Mouse (Mus musculus) left cerebral cortex, adult 2 months (tissue): ENCODE data around the gene Nus1. TPM values are rescaled to one million over a fixed set of nuclear protein-coding genes. Genes with fewer than 3 reads are reported as not detected.

ENCODE experiments used
- DNase-seq, 2 experiments: peaks; one replicate each; pipeline ENCODE4 v3.0.0; 2021 to 2022; ENCODE audit warnings: low spot score in 2 of 2, mixed read lengths in 1 of 2; ENCODE audit errors: extremely low spot score in 1 of 2
- H3K27ac ChIP-seq: fragments of 200-600 bp; 2 replicates; pipeline ENCODE4 v1.8.1; 2022
- H3K4me3 ChIP-seq: fragments of 200-600 bp; 2 replicates; pipeline ENCODE4 v1.8.1; 2022
- CTCF ChIP-seq: fragments of 200-600 bp; IDR thresholded peaks from 2 replicates; pipeline ENCODE4 v1.8.1; 2022; ENCODE audit warnings: antibody characterized with exemption, mild to moderate bottlenecking, moderate library complexity
- intact Hi-C: fragments of 180-260 bp; cut with DNase I; formaldehyde crosslinking; loops from one replicate; pipeline ENCODE4 v1.15.1; 2025
- total RNA-seq, 2 experiments: library from RNA; stranded (reverse); gene quantifications; 2 replicates each; pipeline ENCODE4 v1.2.3; 2021

Gene Nus1
- total RNA-seq, 2 experiments from 2014 or later: 63.4 to 66.7 TPM

DNA sequence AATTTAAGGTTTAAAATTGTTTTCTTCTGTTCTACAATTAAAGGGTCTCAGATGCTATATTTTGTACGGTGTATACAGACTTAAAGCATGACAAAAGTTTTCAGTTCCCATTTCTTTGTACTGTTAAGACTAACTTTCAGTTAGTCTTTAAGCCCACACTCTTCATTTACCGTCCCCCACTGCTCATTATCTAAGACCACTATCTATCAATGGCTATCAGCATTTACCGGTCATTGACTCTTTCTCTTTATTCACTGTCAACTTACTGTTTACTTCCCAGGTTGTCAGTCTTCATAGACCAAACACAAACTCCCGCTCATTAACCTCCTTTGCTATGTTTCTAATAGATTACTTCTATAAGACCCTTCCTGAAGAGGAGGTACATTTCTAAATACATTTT lies 30.2 kb upstream of the Nus1 start:
- no peak for DNase-seq
- no peak overlapping the region for H3K4me3 ChIP-seq
- TF ChIP-seq CTCF: no peak
- no peak overlapping the region for H3K27ac ChIP-seq
- intact Hi-C loops: loop anchor here (5.0 kb wide), 1 partner anchor 280 kb away; no protein-coding TSS in a partner anchor

DNA sequence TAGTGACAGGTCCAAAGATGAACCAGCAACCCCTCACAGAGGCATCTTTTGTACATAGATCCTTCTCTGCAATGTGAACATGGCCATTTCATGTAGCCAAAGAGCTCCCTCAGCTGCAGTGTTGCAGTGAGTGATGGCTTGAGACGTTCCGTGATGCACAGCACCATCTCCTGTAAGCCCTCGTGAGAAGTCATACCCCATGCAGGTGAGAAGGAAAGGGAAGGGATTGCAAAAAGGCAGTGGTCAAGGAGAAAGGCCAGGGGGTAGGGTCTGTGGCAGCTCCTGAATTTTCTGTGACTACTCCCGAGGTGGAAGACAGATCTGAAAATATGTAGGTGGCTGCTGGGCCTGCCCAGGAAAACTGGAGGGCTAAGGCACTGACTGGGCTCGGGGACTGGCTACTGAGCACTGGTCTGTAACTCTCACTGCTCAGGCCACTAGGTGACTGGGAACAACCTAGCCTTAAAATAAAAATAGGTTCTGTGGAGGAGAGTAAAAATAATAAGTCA lies 28.4 kb upstream of the Nus1 start, which contains the start of gene Nepn:
Gene Nepn, plus strand, starts transcription at position 51 of the 509 bp plus-strand sequence.
- no peak for TF ChIP-seq CTCF
- Histone ChIP-seq H3K4me3 (no peak within 1 kb of the TSS), H3K27ac (no peak within 1 kb of the TSS)
- intact Hi-C loops: loop anchor here (5.0 kb wide), 1 partner anchor 282 kb away; no protein-coding TSS in a partner anchor
- no peak for DNase-seq

DNA sequence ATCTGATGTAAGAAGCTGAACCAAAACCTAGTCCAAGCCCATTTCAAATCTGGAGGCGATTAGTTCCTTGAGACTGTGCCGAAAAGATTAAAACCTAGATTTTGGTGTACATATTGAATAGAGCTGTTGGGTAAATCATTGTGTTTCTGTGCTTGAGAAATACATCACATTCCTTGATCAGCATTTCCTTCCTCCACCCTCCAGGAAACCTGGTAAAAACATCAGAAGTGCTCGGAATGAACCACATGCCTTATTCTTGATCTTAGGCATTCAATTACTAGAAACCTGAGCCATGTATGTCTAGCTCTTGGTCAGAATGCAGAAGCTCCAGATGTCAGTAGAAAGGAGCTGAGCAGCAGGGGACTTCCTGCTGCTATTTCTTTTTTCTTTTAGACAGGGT lies 27.9 kb upstream of the Nus1 start:
- TF ChIP-seq CTCF: no peak
- H3K27ac ChIP-seq: no peak overlapping the region
- DNase-seq: no peak
- intact Hi-C loops: loop anchor here (5.0 kb wide), 1 partner anchor 282 kb away; no protein-coding TSS in a partner anchor
- no peak overlapping the region for H3K4me3 ChIP-seq

DNA sequence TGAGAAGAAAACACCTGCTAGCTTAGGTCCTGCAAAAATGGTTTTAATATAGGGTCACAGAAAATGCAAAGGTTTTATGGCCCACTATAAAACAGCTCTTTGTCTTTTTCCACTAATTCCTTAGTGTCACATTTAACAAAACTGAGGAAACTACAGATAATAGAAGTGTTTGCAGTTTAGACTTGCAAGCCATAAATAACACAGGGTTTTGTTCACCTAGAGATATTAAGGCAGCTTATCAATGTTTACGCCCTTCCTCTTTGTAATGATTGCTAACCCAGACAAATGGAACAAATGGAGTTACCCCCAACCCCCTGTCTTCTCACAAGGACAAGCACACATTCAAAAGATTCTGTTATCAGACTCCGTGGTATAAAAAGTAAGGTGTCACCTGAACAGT lies 26.1 kb upstream of the Nus1 start:
- TF ChIP-seq CTCF: no peak
- intact Hi-C loops: no loop called here
- Histone ChIP-seq H3K27ac (no peak overlapping the region), H3K4me3 (no peak overlapping the region)
- DNase-seq: no peak

DNA sequence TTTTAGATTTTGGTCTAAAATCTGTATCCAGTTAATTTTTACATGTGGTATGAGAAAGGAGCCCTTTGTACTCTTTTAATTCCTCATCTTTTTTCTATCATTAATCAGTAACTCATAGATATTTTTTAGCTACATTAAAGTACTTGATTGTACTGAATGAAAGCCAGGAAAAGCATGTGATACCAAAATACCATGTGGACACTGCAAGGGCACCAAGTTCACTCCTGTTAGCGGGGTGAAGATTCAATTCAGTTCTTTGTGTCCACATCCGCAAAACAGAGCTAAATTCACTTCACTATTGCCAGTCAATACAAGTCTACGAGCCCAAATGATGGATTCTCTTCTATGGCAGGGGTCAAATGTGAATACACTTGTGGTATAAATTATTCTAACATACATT lies 20.7 kb upstream of the Nus1 start:
- intact Hi-C loops: no loop called here
- Histone ChIP-seq H3K4me3 (no peak overlapping the region), H3K27ac (no peak overlapping the region)
- TF ChIP-seq CTCF: no peak
- no peak for DNase-seq

DNA sequence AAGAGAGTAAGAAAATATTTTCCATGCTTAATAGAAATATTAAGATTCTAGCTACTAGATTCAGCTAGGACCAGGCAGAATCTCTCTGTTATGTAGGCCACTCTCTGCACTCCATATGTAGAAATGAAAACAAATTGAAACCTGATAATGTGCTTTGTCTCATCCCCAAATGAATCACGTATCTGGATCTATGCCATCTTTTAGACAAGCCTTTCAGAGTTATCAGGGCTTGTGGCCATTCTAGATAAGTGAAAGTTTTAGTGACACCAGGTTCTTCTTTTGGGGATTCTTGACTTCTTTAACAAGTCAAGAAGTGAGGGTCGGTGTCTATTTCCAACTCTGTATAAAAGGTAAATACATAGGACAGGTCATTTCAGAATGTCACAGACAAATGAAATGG lies 18.6 kb upstream of the Nus1 start:
- no peak for DNase-seq
- intact Hi-C loops: no loop called here
- H3K27ac ChIP-seq: no peak overlapping the region
- H3K4me3 ChIP-seq: no peak overlapping the region
- TF ChIP-seq CTCF: no peak

DNA sequence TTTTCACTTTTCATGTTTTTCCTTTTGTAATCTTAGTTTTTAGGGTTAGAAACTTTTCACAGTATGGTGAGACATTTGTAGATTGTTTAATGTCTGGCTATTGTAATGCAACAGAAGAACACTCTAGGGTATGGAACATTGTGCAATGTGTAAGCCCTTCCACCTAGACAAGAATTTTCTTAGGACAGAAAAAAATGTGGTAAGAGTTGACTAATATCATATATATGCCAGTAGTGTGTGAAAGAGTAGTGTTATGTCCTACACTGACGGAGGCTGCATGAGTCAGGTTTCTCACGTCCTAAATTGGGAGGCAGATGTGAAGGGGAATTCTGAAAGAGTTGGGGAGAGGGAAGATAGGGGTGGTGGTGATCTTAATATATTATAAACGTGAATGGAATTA lies 17.6 kb upstream of the Nus1 start:
- no peak overlapping the region for H3K27ac ChIP-seq
- intact Hi-C loops: no loop called here
- TF ChIP-seq CTCF: no peak
- H3K4me3 ChIP-seq: no peak overlapping the region
- DNase-seq: no peak

DNA sequence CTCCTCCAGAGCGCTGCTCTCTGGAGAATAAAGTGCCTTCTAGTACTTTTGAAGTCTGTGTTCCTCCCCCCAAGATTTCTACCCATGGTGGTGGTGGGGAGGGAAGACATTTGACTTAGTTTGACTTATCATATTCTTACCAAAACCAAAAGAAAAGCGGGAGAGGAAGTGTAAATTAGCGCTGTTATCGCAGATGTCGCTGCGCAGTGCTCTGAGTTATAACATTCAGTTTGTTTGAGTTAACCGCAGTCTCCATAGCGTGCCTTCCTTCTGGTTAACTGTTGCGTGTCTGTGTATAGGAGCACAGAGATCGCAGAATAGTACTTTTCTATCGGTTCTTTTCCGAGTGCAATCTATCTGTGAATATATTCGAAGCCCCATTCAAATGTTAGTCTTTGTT lies 12.2 kb upstream of the Nus1 start:
- DNase-seq: no peak
- intact Hi-C loops: no loop called here

DNA sequence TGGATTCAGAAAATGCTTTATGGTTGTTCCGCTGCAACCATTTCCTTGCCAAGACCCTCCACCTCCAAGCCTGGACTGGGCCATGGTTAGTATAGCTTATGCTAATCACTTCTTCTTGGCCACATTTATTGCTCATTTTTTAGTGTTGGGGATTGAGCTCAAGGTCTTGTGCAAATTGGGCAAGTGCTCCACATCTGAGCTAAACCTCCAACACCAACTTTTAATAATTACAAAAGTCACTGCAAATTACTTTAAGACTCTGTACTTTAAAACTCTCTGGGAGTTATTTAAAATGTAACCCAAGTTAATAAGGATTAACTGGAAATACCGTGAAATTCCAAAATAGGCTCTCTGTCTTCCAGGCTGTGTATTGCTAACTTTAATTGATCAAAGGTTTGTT lies 9.8 kb upstream of the Nus1 start:
- TF ChIP-seq CTCF: no peak
- intact Hi-C loops: no loop called here
- DNase-seq: no peak
- H3K4me3 ChIP-seq: no peak overlapping the region
- no peak overlapping the region for H3K27ac ChIP-seq

More for the DNA sequence above, 12.2 kb upstream of the Nus1 start:
- H3K4me3 ChIP-seq: no peak overlapping the region
- TF ChIP-seq CTCF: no peak
- no peak overlapping the region for H3K27ac ChIP-seq

DNA sequence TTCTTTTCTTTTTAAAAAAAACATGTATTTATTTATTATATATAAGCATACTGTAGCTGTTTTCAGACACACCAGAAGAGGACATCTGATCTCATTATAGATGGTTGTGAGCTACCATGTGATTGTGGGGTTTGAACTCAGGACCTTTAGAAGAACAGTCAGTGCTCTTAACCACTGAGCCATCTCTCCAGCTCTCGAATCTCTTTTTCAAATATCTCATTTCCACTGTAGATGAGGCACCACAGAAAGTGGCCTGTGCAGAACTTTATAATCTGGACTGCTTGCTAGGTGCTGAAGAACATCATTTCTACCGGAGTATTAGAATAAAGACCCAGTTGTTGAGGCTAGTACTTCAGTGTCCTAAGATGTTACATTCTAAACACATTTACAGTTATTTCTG lies 2.3 kb upstream of the Nus1 start:
- no peak for TF ChIP-seq CTCF
- DNase-seq: no peak
- Histone ChIP-seq H3K27ac (no peak overlapping the region), H3K4me3 (no peak overlapping the region)
- intact Hi-C loops: loop anchor here (10.0 kb wide), 2 partner anchors 620 to 890 kb away; no protein-coding TSS in a partner anchor

DNA sequence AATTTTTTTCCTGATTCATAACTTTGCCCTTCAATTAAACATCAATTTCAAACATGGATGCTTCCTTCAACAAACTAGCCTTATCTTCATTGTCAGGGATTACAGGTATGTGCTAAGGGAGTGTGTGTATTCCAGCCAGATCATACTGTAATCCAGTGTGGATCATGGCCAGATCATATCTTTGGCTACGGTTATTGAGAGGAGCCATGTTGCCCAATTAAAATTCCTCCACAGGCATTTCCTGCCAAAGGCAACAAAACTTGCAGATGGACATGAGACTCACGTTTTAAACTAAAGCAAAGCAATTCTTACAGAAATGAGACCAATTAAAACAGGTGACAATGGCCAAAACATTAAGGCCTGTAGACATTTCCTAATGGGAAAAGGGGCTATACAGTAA lies 889 bp upstream of the Nus1 start:
- intact Hi-C loops: loop anchor here (2.0 to 10.0 kb wide), 3 partner anchors 274 to 888 kb away; partner anchors contain the start of gene Slc35f1
- Histone ChIP-seq H3K27ac (no peak overlapping the region; the same call in 1 of the 2 replicates), H3K4me3 (peak overlapping the region; percentile 43; the same call in 1 of the 2 replicates)
- no peak for DNase-seq
- no peak for TF ChIP-seq CTCF

DNA sequence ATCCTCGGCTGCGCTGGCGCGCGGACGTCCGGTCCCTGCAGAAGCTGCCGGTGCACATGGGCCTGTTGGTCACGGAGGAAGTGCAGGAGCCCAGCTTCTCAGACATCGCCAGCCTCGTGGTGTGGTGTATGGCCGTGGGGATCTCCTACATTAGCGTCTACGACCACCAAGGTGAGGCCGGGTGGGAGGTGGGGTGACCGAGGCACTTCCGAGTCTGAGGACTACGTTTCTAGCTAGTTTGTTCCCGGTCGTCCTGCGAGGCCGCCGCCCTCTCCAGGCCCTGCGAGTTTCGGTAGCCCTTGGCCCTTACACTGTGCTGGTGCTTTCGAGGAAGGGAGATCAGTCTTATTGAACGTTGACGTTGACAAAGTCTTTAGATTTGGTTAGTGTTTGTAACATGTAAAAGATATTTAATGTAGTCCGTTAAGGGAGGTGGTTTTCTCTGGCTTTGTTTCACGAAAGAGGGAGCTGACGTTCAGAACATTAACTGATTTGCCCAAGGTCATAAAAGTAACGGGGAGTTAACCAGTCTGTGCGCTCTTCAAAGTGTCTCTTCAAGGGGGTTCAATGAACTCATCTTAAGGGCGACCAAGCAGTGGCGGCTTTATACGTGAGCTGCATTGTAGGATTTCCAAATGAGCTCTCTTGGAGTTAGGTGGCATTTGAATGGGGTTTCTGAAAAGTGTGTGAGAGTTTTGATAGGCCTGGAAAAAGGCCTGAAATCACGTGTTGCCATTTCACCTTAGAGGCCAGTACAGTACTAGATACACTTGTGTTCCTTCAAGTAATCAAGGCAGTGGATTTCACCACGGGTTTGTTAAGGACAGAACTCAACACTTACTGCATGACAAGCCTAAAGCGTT lies 882 bp downstream of the Nus1 start:
- no peak for DNase-seq
- Histone ChIP-seq H3K4me3 (peak overlapping the region; percentile 93), H3K27ac (peak overlapping the region; percentile 98)
- TF ChIP-seq CTCF: no peak
- intact Hi-C loops: loop anchor here (1.0 to 10.0 kb wide), 4 partner anchors 36 to 887 kb away; partner anchors contain the start of genes Gopc and Slc35f1
